Mouse (Mus musculus): ENCODE measurements around the gene Synpo2l. TPM values are rescaled to one million over a fixed set of nuclear protein-coding genes. Genes with fewer than 3 reads are reported as not detected.
"Not testable (repeated sequence)": the region's sequence is repeated elsewhere in the genome, so short reads cannot be mapped to it uniquely, and the experiment has no call there.

Synpo2l gene
- total RNA-seq (2021): under 1 TPM; 0.12 to 0.13 TPM
- long read RNA-seq: 0 reads

DNA sequence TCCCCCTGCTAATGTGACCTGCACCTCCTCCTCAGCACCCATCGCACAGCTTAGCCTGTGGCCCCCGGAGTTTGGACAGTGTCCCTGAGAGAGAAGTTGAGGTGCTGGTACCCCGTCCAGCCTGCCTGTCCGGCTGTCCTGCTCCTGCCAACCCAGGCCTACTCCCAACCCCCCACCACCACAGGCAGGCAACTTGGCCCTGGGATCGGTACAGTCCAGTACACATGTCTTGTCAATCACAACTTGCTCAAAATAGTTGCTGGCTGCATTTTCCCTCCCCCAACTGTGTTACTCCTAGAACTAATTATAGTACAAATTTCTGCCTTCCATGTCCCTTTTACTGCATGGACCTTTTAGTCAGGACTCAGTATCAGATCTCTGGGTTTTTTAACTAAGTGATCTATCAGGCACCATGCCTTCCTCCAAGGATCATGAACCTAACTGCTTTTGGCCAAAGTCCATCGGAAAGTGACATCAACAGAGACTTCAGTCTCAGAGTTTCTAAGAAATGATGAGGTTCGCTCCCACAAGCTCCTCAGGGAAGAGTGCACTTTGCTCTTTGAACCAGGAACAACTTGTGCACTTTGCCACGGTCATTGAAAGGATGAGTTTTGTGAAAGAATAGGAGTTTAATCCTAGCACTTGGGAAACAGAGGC, at the start of gene Synpo2l:
Gene Synpo2l, minus strand, starts transcription at position 201 of the 657 bp plus-strand sequence.
- no peak for DNase-seq (ENCODE audit: low spot score in 2 of 2)

DNA sequence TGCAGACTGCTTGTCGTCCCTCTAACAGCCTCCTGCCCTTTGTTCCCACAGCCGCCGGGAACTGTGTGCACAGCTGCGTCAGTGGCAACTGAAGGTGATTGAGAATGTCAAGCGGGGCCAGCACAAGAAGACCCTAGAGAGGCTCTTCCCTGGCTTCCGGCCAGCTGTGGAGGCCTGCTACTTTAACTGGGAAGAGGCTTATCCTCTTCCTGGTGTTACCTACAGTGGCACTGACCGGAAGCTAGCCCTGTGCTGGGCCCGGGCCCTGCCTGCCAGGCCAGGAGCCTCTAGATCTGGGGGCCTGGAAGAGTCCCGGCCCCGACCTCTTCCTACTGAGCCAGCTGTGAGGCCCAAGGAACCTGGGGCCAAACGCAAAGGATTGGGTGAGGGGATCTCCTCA, 45.7 kb upstream of the Synpo2l start:
- no peak for DNase-seq (ENCODE audit: low spot score in 2 of 2)

DNA sequence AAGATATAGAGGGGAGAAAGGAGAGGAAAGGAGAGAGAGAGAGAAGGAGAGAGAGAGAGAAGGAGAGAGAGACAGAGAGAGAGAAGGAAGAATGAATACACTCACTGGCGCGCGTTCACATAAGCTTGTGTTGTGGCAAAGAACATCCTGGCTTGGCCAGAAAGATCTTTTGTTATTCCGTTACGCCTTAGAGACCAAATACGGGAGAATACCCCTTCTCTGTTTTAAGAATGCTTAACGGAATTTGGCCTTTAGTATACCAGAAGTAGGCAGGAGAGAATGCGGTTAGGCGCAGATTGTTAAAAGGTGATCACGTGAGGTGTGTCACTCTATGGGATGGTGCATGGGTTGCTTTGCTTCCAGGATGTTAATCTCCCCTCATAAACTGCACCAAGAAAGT, 40.1 kb upstream of the Synpo2l start:
- DNase-seq (ENCODE audit: low spot score in 2 of 2): no peak

DNA sequence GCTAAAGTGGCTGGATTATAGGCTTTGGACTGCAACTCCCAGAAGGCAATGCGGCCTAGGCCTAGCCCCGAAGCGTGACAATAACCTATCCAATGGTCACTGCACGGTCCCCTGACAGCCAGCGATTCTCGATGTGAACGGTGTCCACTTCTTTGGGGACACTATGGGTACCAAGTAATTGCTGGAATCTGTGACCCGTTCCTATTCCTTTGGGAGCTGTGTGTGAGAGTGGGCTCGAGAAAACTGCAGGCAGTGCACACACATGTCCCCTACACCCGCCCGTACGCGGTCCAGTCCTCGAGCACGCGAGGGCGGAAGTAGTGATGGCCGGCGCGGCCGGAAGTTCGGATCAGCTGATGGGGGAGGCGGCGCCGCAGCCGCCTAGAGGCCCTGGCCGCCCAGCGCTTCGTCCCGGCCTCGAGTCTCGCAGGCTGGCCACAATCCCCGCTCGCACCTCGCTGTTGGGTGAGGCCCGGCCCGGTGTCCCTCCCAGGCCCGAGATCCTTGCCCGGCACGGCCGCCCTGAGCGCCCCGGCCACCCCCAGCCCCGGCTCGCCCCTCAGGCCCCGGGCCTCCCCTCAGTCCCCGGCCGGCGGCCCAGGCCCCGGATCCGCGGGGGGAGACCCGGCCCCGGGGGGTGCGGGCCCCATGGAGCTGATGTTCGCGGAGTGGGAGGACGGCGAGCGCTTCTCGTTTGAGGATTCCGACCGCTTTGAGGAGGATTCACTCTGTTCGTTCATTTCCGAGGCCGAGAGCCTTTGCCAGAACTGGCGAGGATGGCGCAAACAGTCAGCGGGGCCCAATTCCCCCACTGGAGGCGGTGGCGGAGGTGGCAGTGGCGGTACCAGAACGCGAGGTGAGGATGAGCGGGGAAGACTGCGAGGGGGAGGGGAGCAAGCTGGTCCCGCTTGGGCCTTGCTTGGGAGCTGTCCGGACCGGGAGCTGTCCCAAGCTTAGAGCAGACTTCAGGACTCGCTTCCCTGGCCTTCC, 39.3 kb upstream of the Synpo2l start, which contains the start of gene Zswim8:
Gene Zswim8, plus strand, starts transcription at position 352 of the 990 bp plus-strand sequence.
- DNase-seq (ENCODE audit: low spot score in 2 of 2): peak; percentile 90 to 95

DNA sequence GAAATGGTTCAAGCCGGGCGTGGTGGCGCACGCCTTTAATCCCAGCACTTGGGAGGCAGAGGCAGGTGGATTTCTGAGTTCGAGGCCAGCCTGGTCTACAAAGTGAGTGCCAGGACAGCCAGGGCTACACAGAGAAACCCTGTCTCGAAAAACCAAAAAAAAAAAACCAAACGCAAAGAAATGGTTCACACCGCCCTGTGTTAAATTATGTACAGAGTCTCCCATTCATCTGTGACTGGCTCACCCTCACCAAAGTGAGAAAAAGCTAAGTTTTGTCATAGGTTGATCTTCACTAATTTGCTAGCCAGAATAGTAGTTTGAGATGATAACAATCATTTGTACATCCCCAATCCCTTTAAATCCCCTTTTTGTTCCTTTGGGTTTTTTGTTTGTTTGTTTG, 35.3 kb upstream of the Synpo2l start:
- not testable (repeated sequence) for DNase-seq (ENCODE audit: low spot score in 2 of 2)

DNA sequence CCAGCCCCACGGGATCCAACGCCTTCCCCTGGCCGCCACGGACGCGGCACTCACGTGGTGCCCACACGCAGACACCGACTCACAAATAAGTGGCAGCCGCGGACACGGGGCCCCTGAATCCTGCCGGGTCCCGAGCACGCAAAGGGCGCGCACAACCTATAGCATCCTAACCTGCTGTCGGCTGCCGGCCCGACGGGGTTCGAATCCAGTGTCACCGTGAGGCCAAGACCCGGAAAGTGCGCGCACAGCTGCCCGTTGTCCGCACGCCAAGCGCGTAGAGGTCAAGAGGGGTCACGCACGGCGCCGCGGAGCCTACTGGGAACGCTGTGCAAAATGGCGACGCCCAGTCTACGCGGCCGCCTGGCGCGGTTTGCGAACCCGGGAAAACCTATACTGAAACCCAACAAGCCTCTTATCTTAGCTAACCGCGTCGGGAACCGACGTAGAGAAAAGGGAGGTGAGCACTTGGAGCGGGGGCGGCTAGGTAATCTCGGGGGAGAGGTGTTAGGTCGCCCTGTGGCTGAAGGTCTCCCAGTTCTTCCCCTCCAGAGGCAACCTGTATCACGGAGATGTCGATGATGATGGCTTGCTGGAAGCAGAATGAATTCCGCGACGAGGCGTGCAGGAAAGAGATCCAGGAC, 34.7 kb upstream of the Synpo2l start, which contains the start of gene Chchd1:
Gene Chchd1, plus strand, starts transcription at position 266 of the 641 bp plus-strand sequence.
- peak; percentile 84 to 95 for DNase-seq (ENCODE audit: low spot score in 2 of 2)

DNA sequence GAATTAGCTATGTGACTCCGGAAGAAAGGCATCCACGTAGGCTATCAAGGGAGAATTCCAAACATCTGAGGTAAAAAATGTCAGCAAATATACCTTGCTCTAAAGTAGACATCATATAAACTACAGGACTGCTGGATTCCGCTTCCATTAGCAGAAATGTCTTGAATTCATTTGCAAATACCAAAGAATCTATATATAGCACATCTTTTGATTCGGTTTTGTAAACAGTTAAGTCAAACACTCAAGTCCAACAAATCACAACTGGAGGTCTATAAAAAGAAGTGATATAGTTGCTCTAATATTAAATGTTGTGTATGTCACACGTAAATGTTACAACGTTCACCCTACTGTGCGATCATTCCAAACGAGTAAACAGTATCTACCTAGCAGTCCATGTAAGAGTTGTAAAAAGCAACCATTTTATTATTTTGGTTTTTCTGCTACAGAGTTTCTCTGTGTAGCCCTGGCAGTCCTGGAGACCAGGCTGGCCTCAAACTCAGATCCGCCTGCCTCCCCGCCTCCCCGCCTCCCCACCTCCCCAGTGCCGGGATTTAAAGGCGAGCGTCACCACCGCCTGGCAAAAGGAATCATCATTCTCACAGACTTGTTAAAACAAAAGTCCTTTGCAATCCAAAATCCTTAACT, 34.1 kb upstream of the Synpo2l start:
- no peak for DNase-seq (ENCODE audit: low spot score in 2 of 2)

DNA sequence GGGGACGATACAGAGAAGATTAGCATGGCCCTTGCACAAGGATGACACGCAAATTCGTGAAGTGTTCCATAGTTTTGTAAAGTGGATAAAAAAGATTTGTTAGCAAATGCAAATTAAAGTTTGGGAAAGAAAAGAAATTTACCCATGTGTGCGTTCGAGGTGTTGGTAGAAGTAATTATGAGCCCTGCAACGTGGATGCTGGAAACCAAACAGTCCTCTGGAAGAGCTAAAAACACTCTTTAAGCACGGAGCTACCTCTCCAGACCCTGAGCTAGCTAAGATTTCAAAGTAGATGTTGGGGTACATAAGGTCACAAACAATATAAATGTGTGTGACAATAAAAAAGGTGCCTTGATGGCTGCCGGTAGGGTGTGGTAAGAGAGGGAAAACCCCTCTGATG, 33.4 kb upstream of the Synpo2l start:
- no peak for DNase-seq (ENCODE audit: low spot score in 2 of 2)

DNA sequence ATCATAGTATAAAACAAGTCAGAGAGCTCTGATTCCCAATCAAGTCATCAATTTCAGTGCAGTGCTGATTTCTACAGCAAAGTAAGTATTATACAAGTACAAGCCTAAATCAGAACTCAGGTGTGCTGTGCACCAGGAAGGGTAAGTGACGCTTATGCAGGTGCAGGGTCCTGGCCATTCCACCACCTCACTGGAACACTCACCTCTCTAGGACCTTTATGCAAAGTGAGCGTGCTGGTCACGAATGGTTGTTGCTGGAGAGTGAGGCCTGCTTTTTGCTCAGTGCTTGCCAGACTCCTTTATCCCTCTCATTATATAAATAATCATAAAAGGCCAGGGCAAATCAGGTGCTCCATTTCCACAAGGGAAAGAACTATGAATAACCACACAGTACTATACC, 32.2 kb upstream of the Synpo2l start:
- no peak for DNase-seq (ENCODE audit: low spot score in 2 of 2)

DNA sequence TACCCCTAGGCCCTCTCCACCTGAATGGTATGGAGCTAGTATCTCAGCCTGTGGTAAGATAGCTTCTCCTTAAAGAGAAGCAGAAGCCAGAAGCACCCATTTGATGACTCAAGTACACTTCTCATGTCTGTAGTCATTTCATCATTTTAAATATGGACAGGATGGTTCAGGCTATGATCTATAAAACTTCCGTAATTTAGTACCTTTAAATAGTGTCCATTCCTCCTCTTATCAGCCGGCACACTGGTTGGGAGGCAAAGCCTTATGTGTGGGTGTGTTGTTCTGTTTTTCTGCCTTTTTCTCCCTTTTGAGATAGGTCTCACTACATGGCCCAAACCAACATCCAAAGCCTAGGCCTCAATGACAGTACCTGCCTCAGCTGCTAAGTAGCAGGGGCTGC, 30.4 kb upstream of the Synpo2l start:
- no peak for DNase-seq (ENCODE audit: low spot score in 2 of 2)

DNA sequence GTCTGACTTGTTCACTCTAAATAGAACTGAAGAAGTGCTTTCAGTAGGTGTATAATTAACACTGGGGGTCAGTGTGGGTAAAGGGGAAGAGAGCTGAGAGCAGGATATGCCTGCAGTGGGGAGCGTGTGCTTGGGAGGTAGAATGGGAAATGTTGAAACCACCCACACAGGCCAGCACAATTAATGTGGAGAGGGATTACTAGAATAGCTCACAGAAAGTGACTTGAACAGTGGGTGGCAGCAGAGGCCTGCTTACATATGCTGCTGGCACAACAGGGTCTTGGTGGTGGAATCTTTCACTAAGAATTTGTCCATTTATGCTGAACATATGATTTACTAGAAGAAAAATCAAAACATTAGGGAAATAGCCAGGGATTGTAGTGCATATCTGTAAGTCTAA, 28.8 kb upstream of the Synpo2l start:
- DNase-seq (ENCODE audit: low spot score in 2 of 2): peak in 1 of 2 experiments; percentile 87

DNA sequence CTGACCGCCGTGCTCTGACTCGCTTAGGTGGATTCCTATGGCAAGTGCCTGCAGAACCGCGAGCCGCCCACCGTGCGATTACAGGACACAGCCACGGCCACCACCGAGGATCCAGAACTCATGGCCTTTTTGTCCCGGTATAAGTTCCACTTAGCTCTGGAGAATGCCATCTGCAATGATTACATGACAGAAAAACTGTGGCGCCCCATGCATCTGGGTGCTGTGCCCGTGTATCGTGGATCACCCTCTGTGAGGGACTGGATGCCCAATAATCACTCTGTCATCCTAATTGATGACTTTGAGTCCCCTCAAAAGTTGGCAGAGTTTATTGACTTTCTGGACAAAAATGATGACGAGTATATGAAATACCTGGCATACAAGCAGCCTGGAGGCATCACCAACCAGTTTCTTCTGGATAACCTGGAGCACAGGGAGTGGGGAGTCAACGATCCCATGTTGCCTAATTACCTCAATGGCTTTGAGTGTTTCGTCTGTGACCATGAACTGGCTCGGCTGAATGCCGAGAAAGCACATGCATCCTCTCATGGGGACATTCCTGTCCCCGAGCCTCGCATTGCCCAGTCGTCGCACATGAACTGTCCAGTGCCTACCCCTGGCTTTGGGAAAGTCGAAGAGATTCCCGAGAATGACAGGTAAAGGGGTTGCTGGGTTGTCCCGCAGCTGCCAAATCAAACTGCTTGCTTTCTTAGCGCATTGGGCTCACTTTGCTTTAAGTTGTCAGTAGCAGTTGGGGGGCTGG, 27.8 kb upstream of the Synpo2l start:
- DNase-seq (ENCODE audit: low spot score in 2 of 2): peak in 1 of 2 experiments; percentile 21

DNA sequence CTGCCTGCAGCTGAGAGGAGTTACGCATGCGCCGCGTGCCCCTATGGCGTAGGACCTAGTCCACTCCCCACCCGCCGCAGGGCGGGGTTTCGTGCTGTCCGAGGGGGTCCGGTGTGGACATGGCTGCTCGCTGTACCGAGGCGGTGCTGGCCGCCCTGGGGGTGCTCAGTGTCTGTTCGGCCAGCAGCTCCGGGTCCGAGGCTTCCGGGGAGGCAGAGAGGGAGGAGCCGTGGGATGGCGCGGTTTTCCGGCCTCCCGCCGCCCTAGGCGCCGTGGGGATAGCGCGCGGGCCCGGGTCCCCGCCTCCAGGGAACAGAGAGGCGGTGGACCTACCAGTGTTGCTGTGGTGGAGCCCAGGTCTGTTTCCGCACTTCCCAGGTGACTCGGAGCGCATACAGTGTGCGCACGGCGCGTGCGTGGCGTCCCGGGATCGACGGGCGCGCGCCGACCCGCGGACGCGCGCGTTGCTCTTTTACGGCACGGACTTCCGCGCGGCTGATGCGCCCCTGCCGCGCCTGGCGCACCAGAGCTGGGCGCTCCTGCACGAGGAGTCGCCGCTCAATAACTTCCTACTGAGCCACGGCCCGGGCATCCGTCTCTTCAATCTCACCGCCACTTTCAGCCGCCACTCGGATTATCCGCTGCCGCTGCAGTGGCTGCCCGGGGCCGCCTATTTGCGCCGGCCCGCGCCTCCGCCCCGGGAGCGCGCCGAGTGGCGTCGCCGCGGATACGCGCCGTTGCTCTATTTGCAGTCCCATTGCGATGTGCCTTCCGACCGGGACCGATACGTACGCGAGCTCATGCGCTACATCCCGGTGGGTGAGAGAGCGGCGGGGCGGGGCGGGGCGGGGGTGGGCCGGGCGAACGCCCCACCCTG, 27.0 kb upstream of the Synpo2l start, which contains the start of gene Fut11:
Gene Fut11, plus strand, starts transcription at position 85 of the 877 bp plus-strand sequence.
- DNase-seq (ENCODE audit: low spot score in 2 of 2): peak; percentile 84 to 85

DNA sequence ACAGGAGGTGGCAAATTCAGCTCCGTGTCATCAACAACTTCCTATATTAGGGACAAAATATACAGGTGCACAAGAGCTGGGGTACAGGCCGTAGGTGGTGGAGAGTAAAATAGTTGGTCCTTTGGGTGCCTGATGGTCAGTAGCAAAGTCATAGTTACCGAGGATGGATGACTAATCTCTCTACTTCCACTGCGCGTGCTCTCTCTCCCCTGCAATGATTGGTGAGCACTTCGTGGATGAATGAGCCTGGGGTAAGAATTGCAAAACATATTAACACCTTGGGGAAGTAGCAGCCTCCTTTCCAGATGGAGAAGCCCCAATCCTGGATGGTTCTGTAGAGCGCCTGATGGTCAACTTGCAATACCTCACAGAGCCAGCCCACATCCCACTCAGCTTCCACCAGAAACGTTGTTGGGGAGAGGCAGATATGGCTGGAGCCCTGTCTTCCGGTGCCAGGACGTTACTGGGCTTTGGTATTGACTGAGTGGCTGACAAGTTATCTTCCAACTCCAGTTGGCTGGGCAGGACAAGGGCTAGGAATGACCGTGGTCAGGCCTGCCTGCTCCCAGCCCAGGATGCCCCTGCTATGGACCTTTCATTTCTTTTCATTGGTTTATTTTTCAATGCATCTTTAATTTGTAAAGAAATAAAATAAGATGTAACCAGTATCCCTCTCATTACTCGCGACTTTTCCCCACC, 26.2 kb upstream of the Synpo2l start:
- no peak for DNase-seq (ENCODE audit: low spot score in 2 of 2)

DNA sequence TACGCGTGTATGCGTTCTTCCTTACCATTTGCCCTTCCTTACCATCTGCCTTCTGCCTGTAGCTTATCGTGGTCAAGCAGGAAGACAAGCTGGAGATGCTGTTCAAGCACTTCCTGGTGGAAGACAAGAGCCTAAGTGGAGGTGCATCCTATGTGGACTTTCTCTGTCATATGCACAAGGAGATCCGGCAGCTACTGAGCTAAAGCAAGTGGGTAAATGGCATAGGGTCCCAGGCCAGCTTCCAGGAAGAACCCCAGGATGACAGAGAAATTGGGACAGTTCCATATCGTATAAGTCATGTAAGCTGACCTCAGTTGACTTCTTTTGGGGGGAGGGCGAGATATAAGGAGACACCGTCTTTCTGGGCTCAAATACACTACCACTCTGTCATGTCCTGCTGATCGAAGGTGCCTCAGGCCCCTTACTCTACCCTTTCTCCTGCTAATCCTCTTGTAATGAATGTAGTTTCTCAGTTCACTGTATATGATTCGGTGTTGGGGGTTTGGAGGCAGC, 25.5 kb upstream of the Synpo2l start:
- DNase-seq (ENCODE audit: low spot score in 2 of 2): no peak

DNA sequence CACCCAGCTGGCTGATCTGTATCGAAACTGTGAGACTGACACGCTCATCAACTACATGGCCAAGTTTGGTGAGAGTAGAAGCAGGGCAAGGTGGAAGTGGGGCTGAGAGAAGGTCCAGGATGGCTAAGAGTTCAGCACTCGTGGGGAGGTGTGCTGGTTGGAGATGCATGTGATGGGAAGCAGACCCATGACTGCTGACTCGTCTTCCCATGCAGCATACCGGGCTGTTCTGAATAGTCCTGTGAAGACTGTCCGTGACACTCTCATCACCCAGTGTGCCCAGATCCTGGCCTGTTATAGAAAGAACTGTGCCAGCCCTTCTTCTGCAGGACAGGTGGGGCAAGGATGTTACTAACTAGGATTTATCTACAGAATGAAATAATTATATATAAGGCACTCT, 23.6 kb upstream of the Synpo2l start:
- DNase-seq (ENCODE audit: low spot score in 2 of 2): no peak

DNA sequence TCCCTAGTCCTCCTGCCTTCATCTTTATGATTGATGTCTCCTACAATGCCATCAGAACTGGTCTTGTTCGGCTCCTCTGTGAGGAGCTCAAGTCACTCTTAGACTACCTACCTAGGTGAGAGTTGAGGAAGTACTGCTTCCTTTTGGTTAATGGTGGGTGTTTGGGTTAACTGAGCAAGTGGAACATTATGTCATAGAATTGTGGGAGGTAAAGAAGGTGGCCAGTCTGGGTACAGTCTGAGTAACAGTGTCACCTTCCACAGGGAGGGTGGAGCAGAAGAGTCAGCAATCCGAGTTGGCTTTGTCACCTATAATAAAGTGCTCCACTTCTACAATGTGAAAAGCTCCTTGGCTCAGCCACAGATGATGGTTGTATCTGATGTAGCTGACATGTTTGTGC, 20.9 kb upstream of the Synpo2l start:
- DNase-seq (ENCODE audit: low spot score in 2 of 2): no peak

DNA sequence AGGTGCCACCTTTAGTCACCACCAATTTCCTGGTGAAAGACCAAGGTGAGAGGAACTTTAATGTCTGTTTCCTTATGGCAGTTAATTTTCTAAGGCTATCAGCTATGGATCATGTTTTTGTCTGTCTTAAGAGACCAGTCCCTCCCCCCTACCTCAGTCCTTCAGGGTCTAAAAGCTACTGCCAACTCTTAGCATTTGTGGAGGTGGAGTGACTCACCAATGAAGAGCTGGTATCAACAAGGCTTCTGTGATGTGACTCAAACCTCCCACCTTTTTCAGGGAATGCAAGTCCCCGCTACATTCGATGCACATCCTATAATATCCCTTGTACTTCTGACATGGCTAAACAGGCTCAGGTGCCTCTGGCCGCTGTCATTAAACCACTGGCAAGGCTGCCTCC, 18.4 kb upstream of the Synpo2l start:
- DNase-seq (ENCODE audit: low spot score in 2 of 2): peak in 1 of 2 experiments; percentile 49
